Mouse (Mus musculus): ENCODE data around the gene Zbtb7a.

- no peak for TF ChIP-seq EP300 (optimal IDR thresholded peaks at IDR 0.05)
- TF ChIP-seq CTCF (IDR thresholded peaks at IDR 0.05; ENCODE audit: low read depth) = no peak
These were observed 5.0 kb downstream of the Zbtb7a start for GRCm38 (mm10) chr10:81140005-81140404.
